Mouse (Mus musculus) duodenum, adult 2 months (tissue): ENCODE results near the gene Rbm47. TPM values are rescaled to one million over a fixed set of nuclear protein-coding genes. Genes with fewer than 3 reads are reported as not detected.

Experiments used
- polyA plus RNA-seq: library from polyadenylated mRNA; depleted of rRNA; stranded (reverse); fragments of >200 nt; gene quantifications from 2 replicates; pipeline ENCODE4 v1.2.3, GENCODE M21; 2012; ENCODE audit warnings: low replicate concordance; rRNA removed

The Rbm47 gene
- polyA plus RNA-seq = 85.4 and 141 TPM in 2 replicates

DNA sequence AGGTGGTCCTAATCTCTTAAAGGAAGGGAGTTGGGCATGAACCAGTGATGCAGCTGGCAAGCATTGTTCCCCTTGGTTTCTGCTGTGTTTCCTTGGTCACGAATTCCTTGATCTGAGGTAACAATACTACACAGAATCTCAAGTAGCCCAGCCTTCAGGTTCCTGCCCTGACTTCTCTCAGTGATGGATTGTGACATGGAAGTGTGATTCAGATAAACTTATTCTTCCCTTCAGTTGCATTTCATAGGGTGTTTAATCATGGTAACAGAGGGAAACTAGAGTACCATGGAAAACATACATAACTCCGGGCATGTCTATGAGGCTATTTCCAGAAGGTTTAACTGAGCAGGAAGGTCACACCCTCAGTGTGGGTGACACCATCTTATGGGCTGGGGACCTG lies at the start of gene Rbm47:
Gene Rbm47, minus strand, starts transcription at position 101 of the 400 bp plus-strand sequence.

DNA sequence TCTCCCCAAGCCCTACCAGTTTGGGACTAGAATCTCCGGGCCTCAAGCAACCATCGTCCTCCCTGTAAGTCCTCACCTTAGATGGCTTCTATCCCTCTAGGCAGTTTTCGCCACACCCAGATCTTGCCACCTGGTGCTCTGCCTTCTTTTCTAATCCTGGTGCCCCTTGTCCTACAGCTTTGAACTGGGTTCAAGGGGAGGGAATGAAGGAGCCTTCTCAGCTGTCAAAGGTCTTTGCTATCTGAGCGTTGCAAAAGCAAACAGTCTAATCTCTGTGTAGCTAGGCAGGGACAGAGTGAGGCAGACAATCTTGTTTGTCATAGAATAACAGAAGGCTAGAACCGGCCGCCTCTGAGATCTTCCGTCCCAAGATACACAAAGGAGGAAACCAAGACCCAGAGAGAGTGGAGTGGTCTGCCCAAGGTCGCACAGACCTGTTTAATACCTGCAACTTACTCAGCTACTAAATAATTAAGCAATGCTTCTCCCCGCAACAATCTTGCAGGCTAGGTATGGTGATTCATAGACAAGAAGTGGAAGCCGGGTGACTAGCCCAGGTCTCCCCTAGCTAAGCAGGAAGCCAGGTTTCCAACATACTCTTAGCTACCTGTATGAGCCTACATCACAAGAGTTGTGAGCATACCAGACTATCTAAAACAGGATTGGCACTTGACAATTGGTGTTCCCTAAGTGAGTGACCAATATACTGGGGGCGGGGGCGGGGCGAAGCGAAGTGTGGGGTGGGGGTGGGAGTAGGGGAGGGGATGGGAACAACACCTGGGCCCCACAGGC lies 168.6 kb downstream of the Rbm47 start, which contains the start of gene 9130230L23Rik:
Gene 9130230L23Rik, minus strand, starts transcription at position 152 of the 792 bp plus-strand sequence.

Other genes with a start within 250 kb of the Rbm47 start
- 0.05 TPM in 1 of 2 replicates, not detected in the other for gene Chrna9, start 238.2 kb downstream of the Rbm47 start, polyA plus RNA-seq
- gene 9130230L23Rik, start 168.8 kb downstream of the Rbm47 start, polyA plus RNA-seq = 4.4 and 6.3 TPM in 2 replicates
- not detected in 2 replicates for gene Nsun7, start 86.8 kb upstream of the Rbm47 start, polyA plus RNA-seq